Mouse (Mus musculus): Measurements from ENCODE around the gene Adgrd1.

- TF ChIP-seq CTCF (IDR thresholded peaks at IDR 0.05; ENCODE audit: borderline replicate concordance, control insufficient read depth, extremely low read depth, insufficient read depth, low read length, poor library complexity) (no peak), POLR2A (IDR thresholded peaks at IDR 0.05; ENCODE audit: control insufficient read depth, extremely low read depth, insufficient read depth, low read length, poor library complexity) (no peak)
Observed at GRCm38 (mm10) chr5:129085153-129085552, 11.4 kb upstream of the Adgrd1 start.
